Mouse (Mus musculus): ENCODE measurements around the gene Nubp1.
A peak's percentile ranks its signal among the peaks of the same experiment; 100 is the strongest.

The Nubp1 gene

GRCm38 (mm10) chr16:10417723-10418259, 6.0 kb downstream of the Nubp1 start:
- peak; percentile 48 for DNase-seq

GRCm38 (mm10) chr16:10420447-10421054, 8.8 kb downstream of the Nubp1 start:
- no peak for DNase-seq

DNA sequence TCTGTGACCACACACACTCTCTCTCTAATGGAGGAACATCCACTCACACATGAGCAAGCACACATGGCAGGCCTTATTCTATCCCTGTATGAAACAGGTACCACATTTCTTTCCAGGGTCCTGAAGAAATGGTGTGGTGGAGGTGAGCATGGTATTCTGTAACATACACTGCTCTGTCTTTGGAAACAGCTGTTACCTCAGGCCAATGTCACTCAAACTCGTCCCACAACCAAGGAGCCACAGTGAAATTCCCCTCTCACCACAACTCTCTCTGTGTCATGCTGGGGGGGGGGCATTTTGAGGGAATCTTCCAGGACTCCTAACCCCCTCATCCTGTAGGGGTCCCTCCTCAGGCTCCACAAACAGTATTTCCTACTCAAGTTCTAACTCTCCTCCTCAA, 20.2 kb downstream of the Nubp1 start:
- DNase-seq: no peak

DNA sequence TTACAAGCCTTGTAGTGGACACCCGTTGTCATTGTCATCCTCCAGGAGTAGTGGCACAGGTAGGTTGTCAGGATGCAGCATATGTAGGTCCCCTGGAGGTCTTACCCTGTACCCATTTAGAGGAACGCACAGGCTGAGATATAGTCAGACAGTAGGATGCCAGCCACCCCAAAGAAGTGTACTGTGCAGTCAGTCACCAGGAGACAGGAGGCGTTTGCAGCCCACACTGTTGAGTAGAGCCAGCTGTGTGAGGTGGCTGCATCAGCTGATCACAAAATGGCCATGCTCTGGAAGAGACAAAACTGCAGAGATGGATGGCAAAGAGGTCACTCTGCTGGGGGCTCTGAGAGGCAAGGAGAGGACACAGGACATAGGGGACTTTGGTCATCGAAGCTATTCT, 20.6 kb downstream of the Nubp1 start:
- DNase-seq: no peak

GRCm38 (mm10) chr16:10433344-10433743, 21.6 kb downstream of the Nubp1 start:
- no peak for DNase-seq

GRCm38 (mm10) chr16:10436166-10436565, 24.4 kb downstream of the Nubp1 start:
- DNase-seq: no peak

DNA sequence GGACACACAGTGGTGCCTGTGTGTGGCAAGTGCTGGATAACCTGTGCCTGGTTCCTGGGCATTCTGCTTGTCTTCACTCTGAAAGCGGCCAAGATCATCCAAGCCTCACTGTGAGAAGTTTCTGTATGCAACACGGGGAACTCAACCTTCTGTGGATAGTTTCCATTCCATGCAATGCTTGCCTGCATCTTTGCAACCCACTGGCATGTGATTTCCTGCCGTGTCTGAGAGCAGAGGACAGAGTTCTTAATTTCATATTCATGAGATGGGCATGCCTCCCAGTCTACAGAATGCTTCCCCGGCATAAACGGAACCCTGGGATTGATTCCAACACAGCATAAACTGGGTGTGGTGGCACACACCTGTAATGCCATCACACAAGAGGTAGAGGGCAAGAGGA, 26.3 kb downstream of the Nubp1 start:
- no peak for DNase-seq

DNA sequence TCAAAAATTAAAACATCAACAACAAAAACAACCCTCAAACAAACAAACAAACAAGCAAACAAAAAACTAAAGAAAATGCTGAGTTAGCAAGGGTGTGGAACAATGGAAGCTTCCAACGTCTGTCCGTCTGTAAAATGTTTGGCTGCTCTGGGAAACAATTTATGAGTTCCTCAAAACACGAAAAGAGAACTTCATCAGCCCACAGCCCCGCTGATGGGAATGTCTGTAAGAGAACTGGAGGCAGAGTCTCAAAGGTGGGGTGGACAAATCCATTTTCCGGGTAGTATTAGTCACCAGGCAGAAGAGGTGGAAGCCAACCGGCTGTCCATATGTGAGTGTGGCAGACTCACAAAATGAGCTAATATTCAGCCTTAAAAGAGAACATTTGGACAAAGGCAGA, 29.6 kb downstream of the Nubp1 start:
- no peak for DNase-seq

DNA sequence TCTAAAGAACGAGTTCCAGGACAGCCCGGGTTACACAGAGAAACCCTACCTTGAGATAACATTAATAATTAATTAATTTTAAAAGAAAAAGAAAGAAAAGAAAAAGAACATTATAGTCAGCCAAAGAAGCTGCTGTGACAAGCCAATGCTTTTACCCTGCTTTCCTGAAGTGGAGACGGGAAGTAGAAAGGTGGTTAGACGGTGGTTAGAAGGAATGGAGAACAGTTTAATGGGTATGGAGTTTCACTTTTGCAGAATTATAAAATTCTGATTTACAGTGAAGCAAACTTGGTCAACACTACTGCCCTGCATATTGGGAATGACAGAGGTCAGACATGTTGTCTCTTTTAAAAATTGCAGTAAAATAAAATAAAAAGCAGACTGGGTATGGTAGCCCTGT, 30.0 kb downstream of the Nubp1 start:
- DNase-seq: no peak

DNA sequence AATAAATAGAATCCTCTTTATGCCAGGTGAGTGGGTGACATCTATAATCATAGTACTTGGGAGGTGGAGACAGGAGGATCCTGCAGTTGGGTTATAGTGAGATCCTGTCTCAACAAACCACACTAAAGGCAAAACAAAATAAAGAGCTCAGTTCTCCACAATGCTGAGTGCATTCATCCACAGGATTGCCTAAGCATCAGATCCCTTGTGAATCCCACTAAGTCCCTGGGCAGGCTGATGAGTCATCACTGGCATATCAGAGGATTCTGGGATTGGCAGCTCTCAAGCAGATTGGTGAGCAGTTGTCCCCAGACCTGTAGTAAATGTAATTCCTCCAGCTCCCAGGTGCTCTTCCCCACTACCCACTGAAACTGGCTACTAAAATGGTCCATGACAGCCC, 32.0 kb downstream of the Nubp1 start:
- DNase-seq: no peak

GRCm38 (mm10) chr16:10446573-10447263, 35.0 kb downstream of the Nubp1 start:
- no peak for DNase-seq

DNA sequence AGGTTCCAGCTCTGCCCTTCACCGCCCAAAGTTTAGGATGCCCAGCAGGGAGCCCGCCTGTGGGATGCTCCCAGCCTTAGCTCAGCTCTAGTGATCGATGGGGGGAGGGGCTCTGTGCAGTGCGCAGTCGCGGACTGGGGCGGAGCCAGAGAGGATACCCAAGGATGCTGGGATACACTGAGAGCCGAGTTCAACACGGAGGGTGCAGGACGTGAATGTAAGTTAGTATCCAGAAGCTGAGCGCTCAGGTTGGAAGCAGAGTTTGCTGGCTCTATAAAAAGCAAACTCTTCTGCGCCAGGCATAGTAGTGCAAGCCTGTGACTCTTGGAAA, 35.5 kb downstream of the Nubp1 start, which contains the start of gene Tvp23a:
Tvp23a (minus strand) TSS at position 99 of the 331 bp plus-strand sequence.
- DNase-seq: peak; percentile 93

- DNase-seq: no peak
Observed at GRCm38 (mm10) chr16:10447781-10448180, 36.0 kb downstream of the Nubp1 start.

GRCm38 (mm10) chr16:10448931-10449330, 37.2 kb downstream of the Nubp1 start:
- DNase-seq: no peak

- no peak for DNase-seq
Observed at GRCm38 (mm10) chr16:10451906-10452305, 40.2 kb downstream of the Nubp1 start.

DNA sequence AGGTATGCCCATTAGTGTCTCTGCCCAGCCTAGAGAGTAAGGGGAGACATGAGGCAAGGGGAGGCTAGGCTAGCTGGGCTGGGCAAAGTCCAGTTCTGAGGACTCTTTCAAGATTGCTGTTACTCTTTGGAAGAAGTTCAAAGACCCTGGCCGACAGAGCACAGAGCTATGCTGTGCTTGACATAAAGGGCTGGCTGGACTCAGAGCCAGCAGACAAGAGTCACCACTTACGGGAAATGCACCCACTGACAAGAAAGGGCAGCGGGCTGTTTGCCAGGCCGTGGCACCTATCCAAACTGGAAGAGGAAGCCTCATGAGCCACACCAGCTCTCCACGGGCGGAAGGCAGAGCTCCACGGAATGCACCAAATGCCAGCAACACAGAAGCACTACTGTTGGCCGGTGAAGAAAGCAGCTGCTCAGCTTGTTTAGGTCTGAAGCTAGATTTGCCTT, 40.7 kb downstream of the Nubp1 start:
- DNase-seq: peak; percentile 90

GRCm38 (mm10) chr16:10453872-10454582, 42.3 kb downstream of the Nubp1 start:
- no peak for DNase-seq

- DNase-seq: no peak
Observed at GRCm38 (mm10) chr16:10454583-10454974, 42.8 kb downstream of the Nubp1 start.

GRCm38 (mm10) chr16:10460188-10460587, 48.4 kb downstream of the Nubp1 start:
- no peak for DNase-seq

GRCm38 (mm10) chr16:10461178-10461577, 49.4 kb downstream of the Nubp1 start:
- DNase-seq: no peak

- DNase-seq: no peak
Observed at GRCm38 (mm10) chr16:10465011-10465681, 53.4 kb downstream of the Nubp1 start.

- DNase-seq: no peak
Observed at GRCm38 (mm10) chr16:10467391-10468107, 55.8 kb downstream of the Nubp1 start.

DNA sequence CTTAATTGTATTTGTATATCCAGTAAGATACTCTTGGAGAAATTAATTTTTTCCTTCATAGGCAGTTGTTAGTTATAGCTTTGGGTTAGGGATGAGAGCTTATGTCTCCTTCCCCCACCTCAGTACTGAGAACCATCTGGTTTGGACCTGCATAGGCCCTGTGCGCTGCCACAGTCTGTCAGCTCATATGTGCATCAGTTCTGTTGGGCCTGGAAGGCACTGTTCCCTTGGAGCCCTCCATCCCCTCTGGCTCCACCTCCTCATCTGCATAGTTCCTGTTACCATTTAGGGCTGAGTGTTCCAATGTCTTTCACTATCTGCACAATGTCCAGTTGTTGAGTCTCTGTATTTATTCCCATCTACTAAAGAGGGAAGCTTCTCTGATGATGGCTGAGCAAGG, 56.5 kb downstream of the Nubp1 start:
- peak; percentile 83 for DNase-seq
